Mouse (Mus musculus) spleen, postnatal 36 days (tissue): ENCODE measurements around the gene Rtp1.

ENCODE experiments used
- DNase-seq, 2 experiments: peaks; one replicate each; pipeline ENCODE4 v3.0.0; 2022; ENCODE audit warnings: low spot score in 2 of 2, mixed read lengths in 1 of 2

The Rtp1 gene

GRCm38 (mm10) chr16:23428647-23429319 lies at the start of gene Rtp1:
Gene Rtp1 (plus strand): TSS chr16:23429133.
- no peak for DNase-seq

GRCm38 (mm10) chr16:23379536-23380230 lies 49.2 kb upstream of the Rtp1 start:
- DNase-seq, result no peak

- no peak for DNase-seq
Measured at GRCm38 (mm10) chr16:23384304-23384703, 44.6 kb upstream of the Rtp1 start.

- DNase-seq, result no peak
Measured at GRCm38 (mm10) chr16:23397931-23398330, 31.0 kb upstream of the Rtp1 start.

- no peak for DNase-seq
Measured at GRCm38 (mm10) chr16:23401463-23401862, 27.5 kb upstream of the Rtp1 start.

GRCm38 (mm10) chr16:23401959-23402358 lies 27.0 kb upstream of the Rtp1 start:
- DNase-seq, result no peak

GRCm38 (mm10) chr16:23403008-23403755 lies 25.8 kb upstream of the Rtp1 start:
- peak; percentile 63 to 73 for DNase-seq

GRCm38 (mm10) chr16:23412930-23413329 lies 16.0 kb upstream of the Rtp1 start:
- no peak for DNase-seq

- no peak for DNase-seq
Measured at GRCm38 (mm10) chr16:23416261-23416656, 12.7 kb upstream of the Rtp1 start.

- no peak for DNase-seq
Measured at GRCm38 (mm10) chr16:23416657-23417293, 12.2 kb upstream of the Rtp1 start.

GRCm38 (mm10) chr16:23417456-23418240 lies 11.3 kb upstream of the Rtp1 start:
- no peak for DNase-seq

GRCm38 (mm10) chr16:23419565-23420085 lies 9.3 kb upstream of the Rtp1 start:
- no peak for DNase-seq

GRCm38 (mm10) chr16:23423825-23424224 lies 5.1 kb upstream of the Rtp1 start:
- no peak for DNase-seq

GRCm38 (mm10) chr16:23427701-23428100 lies 1.2 kb upstream of the Rtp1 start:
- no peak for DNase-seq

GRCm38 (mm10) chr16:23429991-23430390 lies 1.1 kb downstream of the Rtp1 start:
- no peak for DNase-seq

GRCm38 (mm10) chr16:23437404-23438166 lies 8.7 kb downstream of the Rtp1 start:
- no peak for DNase-seq

- DNase-seq, result no peak
Measured at GRCm38 (mm10) chr16:23444231-23444630, 15.3 kb downstream of the Rtp1 start.

- no peak for DNase-seq
Measured at GRCm38 (mm10) chr16:23449946-23450345, 21.0 kb downstream of the Rtp1 start.

GRCm38 (mm10) chr16:23450816-23451215 lies 21.9 kb downstream of the Rtp1 start:
- no peak for DNase-seq

GRCm38 (mm10) chr16:23452476-23452875 lies 23.5 kb downstream of the Rtp1 start:
- peak; percentile 8 to 24 for DNase-seq
